Mouse (Mus musculus) left cerebral cortex, postnatal 36 days (tissue): ENCODE results near the gene Acp4. TPM values are rescaled to one million over a fixed set of nuclear protein-coding genes. Genes with fewer than 3 reads are reported as not detected.
"Not testable (repeated sequence)": the region's sequence is repeated elsewhere in the genome, so short reads cannot be mapped to it uniquely, and the experiment has no call there.

Experiments
- DNase-seq, 2 experiments: peaks; one replicate each; pipeline ENCODE4 v3.0.0; 2021 to 2022; ENCODE audit warnings: low spot score in 2 of 2, mixed read lengths in 1 of 2
- intact Hi-C: fragments of 180-260 bp; cut with DNase I; formaldehyde crosslinking; loops from one replicate; pipeline ENCODE4 v1.15.1; 2025
- total RNA-seq, 2 experiments: library from RNA; stranded (reverse); gene quantifications; 2 replicates each; pipeline ENCODE4 v1.2.3; 2021

Gene Acp4
- total RNA-seq: not detected

GRCm38 (mm10) chr7:44257278-44257677 lies at the start of gene Acp4:
Gene Acp4 (minus strand): TSS chr7:44257378.
- intact Hi-C loops: no loop called here
- DNase-seq: no peak

DNA sequence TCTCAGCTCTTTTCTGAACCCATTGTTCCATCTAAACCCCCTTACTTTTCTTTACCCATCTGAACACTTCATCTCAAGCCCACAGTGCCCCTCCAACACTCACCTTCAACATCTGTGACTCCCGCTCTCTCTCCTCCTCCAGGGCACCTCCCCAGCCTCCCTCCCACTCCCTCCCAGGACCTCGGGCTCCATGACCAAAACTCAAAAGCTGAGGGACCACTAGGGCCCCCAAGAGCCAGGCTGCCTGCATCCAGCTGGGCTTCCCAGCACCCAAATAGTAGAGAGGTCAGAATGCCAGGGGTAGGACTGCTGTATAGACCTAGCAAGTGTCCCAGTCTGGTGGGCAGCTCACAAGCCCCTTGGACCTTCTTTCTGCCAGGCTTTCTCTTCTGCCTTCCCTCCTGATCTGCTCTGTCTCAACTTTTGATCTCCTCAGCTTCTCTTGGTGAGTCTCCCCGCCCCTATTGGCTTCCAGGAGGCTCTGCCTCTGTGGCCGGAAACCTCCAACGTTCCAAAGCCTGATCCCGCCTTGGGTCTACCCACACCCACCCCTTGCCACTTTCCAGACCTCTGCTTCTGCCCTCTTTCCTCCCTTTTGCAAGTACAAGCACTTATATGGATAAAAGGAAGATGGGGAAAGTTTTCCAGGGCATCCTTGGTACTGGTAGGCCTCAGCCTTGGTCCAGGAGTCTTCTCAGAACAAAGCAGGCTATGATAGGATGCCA lies 49.5 kb upstream of the Acp4 start, which contains the start of gene Clec11a:
Gene Clec11a, minus strand, starts transcription at position 387 of the 725 bp plus-strand sequence.
- peak in 1 of 2 experiments; percentile 5 for DNase-seq
- intact Hi-C loops: no loop called here

- intact Hi-C loops: no loop called here
- DNase-seq: no peak
Observed at GRCm38 (mm10) chr7:44305686-44306085, 48.5 kb upstream of the Acp4 start.

DNA sequence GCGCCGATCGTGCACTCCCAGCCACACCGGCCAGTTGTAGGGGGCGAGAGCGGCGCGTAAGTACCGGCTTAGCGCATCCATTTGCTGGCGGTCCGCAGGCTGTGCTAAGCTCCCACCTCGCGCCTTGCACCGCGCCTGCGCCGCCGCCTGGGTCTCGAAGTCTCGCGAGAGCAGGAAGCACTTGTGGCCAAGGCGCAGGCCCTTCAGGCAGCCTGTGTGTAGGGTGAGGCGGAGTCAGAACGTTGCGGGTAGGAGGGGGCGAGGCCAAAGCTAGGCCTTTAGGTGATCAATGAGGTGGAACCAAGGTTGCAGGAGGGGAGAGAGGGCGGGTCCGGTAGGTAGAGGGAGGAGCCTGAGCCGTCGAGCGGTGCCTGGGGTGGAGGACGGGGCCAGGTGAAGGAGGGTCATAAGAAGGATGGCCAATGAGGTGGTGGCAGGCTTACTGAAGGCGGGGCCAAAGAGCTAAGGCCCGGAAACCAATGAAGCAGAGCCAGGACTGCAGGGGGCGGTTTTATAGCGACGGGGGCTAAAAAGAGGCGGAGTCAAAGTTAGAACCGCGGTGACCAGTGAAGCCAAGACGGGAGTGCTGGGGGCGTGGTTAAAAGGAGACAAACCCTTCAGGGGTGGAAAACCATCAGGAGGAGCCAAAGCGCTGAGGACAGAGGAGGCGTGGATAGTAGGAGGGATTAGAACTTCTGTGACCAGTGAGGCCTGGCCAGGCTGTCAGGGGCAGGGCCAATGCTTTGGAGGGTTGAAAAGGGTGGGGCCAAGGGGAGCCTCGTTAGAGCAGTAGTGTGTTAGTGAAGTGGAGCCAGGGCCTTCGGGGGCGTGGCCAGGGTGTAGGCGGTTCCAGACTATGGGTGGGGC lies 47.8 kb upstream of the Acp4 start:
- DNase-seq: peak; percentile 98 to 99
- intact Hi-C loops: no loop called here

- intact Hi-C loops: no loop called here
- no peak for DNase-seq
Observed at GRCm38 (mm10) chr7:44304463-44304774, 47.2 kb upstream of the Acp4 start.

DNA sequence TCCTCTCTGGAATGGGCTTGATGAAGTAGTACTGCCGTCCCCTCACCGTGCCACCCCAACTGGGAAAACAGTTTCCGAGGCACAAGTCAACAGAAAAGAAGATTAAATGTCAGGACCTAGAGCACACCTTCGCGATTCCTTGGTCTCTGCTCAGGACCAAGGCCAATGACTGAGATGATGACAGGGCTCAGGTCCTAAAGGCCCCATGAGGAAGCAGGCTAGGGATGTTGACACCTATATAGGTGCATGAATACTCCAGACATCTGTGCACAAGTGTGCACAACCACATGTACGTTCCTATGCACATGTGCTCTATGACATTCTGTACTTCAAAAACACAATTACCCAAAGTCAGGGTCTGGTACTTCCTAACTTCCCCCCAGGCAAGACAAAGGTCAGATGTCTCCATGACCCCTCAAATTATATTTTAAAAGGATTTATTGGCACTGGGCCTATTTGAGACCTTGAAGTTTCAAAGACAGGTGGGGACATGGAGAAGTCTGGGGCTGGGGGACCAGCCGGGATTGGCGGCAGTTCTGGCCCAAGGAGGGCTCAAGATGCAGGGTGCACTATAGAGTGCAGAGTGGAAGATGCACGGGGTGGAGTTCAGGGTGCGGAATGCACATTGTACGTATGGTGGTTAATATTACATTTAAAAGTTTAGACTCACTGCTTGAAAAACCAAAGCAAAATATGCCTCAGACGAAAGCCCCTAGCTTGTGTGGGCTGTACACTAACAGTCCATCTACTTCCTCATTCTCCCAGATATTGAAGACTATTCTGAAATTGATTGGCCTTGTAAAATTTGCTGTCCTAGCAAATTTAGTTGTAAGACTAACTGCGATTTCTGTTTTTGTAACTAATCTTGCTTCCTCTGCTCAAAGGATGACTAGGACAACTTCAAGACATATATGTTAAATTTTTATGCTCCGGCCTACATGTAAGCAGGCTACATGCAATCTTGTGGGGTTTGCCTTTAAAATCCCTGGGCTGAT lies 46.5 kb upstream of the Acp4 start:
- intact Hi-C loops: no loop called here
- no peak for DNase-seq

DNA sequence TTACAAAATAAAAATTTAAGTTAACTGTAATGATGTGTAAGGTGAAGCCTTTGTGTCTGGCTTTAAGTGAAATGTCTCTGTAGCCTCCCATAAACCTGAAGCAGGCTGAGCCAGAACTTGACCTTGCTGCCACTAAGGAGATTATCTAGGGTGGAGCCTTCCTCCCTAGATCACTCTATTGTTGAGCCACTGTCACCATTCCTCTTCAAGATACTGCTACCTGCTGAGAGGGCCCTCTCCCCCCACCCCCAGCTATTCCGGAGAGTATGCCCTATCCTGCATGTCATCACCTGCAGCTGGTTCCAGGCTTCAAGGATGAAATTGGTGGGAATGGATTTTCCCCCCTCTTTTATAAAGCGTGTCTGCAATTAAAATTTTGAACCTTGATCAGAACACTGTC lies 40.3 kb upstream of the Acp4 start:
- DNase-seq, intact Hi-C loops: not testable (repeated sequence)

- intact Hi-C loops: no loop called here
Observed at GRCm38 (mm10) chr7:44291418-44291817, 34.2 kb upstream of the Acp4 start.

GRCm38 (mm10) chr7:44290986-44291385 lies 33.8 kb upstream of the Acp4 start:
- intact Hi-C loops: no loop called here
- no peak for DNase-seq

More at GRCm38 (mm10) chr7:44291418-44291817, 34.2 kb upstream of the Acp4 start:
- DNase-seq: no peak

DNA sequence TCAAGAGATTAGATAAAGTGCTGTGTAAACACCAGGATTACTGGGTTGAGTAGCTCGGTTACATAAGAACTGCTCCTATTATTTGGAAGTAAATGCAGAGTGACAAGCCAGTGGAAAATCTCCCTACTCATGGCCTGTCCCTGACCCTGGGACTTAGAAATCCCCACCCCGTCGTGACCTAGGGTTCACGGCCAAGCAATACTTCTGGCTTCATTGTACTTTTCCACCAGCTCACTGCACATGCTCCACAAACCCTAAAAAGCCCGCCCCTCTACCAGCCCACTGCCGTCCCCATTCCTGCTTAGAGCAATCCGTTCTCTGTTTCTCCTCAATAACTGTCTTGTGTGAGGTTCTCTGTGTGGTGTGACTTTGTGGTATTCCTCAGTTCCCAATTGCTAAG lies 30.6 kb upstream of the Acp4 start:
- no peak for DNase-seq
- intact Hi-C loops: no loop called here

DNA sequence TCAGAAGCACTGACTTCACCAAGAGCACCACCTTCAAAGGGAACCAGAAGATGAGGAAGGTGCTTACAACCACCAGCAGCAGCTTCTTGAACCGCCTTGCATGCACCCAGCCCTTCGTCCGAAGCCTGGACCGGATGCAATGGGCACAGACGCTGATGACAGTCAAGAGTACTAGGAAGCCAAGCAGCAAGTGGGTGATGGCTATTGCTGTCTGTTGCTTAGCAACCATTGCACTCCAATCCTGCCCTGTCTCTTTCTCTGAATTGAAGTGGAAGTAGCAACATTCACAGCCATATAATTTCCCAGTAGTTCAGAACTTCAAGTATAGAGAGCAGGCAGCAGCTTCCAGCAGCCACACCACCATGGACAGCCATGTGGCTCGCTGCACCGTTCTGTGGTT lies 24.4 kb upstream of the Acp4 start:
- DNase-seq: no peak
- intact Hi-C loops: no loop called here

- DNase-seq: no peak
- intact Hi-C loops: no loop called here
Observed at GRCm38 (mm10) chr7:44280959-44281358, 23.8 kb upstream of the Acp4 start.

GRCm38 (mm10) chr7:44277250-44277622 lies 20.1 kb upstream of the Acp4 start:
- DNase-seq: peak; percentile 54 to 58
- intact Hi-C loops: no loop called here

DNA sequence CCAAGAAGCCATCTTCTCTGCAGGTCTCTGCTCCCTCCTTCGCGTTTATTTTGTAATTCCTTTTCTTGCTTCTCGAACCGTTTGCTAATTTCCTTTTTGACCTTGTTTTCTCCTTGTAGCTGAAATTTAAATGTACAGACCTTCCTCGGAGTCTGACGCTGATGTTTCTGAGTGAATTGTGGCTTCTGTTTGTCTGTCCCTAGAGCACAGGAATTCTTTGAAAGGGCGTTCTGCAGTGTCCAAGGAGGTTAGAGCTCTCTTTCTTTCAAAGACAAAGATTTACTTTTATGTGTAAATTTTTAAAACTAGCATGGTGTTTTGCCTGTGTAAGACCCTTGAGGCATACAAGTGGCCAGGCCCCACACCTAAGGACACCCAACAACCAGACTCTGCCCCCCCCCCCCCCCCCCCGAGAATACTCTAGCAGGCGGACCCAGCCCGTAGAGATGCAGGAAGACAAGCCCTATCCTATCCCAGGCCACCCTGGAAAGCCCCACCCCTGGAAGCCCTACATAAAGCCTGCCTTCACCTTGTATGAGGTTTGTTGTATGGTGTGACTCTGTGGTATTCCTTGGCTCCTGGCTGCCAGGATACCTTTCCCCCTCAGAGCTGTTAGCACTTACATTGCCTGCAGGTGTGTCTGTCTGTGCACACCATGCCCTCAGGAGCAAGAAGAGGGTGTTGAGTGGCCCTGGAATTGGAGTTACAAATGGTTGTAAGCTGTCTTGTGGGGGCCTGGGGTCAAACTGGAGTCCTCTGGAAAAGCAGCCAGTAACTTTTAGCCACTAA lies 19.5 kb upstream of the Acp4 start:
- intact Hi-C loops: no loop called here
- no peak for DNase-seq

- intact Hi-C loops: no loop called here
- DNase-seq: no peak
Observed at GRCm38 (mm10) chr7:44275546-44275945, 18.4 kb upstream of the Acp4 start.

GRCm38 (mm10) chr7:44274096-44274495 lies 16.9 kb upstream of the Acp4 start:
- DNase-seq: no peak
- intact Hi-C loops: no loop called here

DNA sequence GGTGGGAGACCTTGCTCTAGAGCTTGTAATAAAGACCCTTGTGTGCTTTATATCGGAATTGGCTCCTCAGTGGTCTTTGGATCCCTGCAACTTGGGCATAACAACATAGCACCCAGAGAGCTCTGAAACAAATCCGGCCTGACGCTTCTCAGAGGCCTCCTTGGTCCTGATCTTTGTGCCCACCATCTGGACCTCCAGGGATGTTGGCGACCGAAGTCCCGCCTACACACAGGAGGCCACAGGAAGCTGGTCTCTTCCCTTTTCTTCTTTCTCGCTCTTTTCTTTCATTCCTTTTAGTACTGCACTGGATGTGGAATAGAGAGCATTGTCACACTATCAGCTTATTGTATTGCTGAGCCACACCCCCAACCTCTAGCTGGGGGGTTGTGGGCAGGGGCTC lies 16.3 kb upstream of the Acp4 start:
- no peak for DNase-seq
- intact Hi-C loops: no loop called here

DNA sequence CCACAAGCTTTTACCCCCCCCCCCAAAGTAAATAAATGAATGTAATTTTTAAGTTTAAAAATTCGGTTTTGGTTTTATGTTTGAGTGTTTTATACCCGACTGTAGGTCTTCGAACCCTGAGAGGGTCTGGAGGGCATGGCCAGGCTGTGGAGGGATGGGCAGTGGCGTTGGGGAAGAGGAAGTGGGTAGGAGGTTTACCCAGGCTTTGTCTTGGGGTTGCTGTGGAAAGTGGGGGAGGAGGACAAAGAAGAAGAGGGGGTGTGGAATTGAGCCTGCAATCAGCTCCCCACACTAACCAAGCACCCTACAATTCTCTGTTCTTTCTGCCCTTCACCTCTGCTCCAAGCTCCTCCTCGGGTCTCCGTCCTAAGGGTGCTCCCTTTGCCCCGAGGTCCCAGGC lies 15.4 kb upstream of the Acp4 start:
- intact Hi-C loops: no loop called here
- DNase-seq: no peak

GRCm38 (mm10) chr7:44271309-44271708 lies 14.1 kb upstream of the Acp4 start:
- DNase-seq: no peak
- intact Hi-C loops: no loop called here
